Mouse (Mus musculus): Measurements from ENCODE around the gene Srp14.

DNA sequence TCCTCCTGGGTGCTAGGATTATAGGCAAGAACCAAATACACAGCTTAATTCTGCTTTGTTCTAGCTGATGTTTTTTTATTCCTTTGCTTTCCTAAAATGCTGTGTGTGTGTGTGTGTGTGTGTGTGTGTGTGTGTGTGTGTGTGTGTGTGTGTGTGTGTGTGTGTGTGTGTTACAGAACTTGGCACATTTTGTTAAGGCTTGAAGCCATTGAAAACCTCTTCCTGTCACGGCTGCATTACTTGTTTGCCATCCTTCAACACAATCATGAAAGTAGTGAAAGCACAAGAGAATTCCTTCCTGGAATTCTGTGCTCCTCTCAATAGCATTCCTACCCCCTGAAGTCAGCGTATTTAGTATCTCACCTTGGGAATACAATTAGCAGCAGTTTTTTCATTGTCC is 13.6 kb downstream of the Srp14 start:
- TF ChIP-seq CTCF (IDR thresholded peaks at IDR 0.05; ENCODE audit: low read depth) (no peak), EP300 (optimal IDR thresholded peaks at IDR 0.05) (no peak)

Measured in stomach, postnatal 0 days (tissue).